Mouse (Mus musculus): ENCODE data around the gene Usp36.
"Not testable (repeated sequence)": the region's sequence is repeated elsewhere in the genome, so short reads cannot be mapped to it uniquely, and the experiment has no call there.

Gene Usp36

DNA sequence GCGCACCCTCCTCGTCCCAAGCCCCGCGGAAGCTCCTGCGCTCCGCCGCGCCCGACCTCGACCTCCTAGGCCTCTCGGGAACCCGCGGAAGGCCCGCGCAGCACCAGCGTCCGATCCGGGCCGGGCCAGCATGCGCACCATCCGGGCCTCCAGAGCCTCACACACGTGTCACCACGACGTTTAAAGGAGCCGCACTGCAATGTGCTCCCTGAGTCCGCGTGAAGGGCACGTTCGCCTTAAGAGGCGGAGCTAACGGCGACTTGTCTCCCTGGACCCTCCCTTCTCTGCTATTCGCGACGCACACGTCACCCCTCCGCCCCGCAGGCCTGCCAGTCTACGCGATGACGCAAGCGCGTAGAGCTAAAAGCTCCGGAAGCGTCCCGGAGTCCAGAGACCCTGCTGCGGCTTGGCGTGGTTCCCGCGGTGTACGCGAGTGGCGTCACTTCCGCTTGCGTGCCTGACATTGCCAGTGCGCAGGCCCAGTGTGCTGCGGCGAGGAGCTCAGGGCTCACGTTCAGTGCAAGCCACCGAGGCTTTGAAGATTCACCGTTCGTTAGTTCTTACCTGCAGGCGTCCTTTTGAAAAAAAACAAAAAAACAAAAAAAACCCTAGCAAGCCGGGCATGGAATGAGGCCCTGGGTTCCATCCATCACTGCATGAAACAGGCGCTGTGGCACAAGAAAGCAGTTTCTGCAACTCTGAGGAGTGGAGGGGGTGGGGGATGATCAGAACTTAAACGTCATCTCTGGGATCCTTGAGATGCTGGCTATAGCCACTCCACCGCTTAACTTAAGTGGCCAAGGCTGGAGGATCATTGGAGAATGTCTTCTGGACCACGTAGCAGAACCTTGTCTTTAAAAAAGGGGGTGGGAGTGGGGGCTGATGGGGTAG, at the start of gene Usp36:
Gene Usp36 (minus strand): TSS at position 246 of the 891 bp plus-strand sequence.
- DNase-seq (ENCODE audit: low spot score in 2 of 2) = peak; percentile 100

DNA sequence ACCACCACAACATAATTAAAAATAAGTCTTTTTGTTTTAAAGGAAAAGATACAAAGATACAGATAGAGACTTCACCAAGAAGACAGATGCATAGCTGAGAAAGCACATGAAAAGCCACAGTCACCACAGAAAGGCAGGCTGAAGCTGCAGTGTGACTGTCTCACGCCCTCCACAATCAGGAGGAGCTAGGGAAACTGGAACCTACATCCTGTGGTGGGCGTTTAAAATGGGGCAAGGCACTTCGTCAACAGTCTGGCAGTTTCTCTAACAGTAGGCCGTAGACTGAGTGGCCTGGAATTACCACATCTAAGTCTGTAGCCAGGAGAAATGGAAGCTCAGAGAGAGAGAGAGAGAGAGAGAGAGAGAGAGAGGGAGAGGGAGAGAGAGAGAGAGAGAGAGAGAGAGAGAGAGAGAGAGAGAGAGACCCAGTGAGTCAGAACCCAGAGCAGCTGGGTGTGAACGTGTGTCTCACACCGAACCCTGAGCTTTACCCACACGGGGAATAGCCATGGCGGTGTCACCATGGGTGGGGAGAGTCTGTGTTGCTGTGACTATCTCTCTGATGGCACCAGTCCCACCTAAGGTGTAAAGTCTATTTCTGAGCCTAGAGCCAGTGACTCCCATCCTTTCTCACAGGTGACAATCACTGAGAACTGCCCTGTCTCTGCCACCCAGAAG, 47.6 kb upstream of the Usp36 start:
- no peak for DNase-seq (ENCODE audit: low spot score in 2 of 2)

DNA sequence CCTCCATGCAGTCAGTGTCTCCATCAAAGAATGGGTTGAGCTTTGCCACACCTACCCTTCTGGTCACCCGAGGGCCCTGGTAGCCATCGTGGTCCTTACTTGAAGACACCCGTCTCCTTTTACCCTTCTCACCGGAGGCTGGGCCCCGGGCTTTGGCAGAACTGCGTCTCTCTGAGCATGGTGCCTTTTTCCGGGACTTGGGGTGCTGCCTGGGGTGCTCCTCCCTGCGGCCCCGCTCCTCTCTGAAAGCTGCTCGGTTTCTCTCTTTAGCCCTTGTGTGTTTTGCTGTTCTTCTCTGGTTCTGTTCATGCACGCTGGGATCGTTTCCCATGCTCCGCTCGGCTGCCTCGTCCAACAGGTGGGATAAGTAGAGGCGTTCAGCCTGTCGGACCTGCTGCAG, 43.4 kb upstream of the Usp36 start:
- DNase-seq (ENCODE audit: low spot score in 2 of 2) = no peak

DNA sequence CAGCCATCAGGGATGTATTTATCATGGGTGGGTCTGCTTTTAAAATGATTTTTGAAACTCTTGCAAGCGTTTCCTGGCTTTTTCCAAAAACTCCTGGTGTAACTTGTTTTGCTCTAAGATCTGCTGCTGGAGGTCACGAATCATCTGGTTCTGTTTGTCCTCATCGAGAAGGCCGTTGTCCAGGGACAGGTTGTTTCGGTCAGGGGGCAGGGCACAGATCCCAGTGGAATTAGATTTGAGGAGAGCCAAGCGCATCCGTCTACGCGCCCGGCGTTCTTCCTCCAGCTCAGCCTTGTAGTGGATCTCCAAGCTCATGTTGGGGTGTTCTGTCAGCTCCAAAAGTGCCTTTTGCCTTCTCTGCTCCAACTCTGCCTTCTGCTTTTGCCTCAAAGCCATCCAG, 42.3 kb upstream of the Usp36 start:
- DNase-seq (ENCODE audit: low spot score in 2 of 2) = no peak

DNA sequence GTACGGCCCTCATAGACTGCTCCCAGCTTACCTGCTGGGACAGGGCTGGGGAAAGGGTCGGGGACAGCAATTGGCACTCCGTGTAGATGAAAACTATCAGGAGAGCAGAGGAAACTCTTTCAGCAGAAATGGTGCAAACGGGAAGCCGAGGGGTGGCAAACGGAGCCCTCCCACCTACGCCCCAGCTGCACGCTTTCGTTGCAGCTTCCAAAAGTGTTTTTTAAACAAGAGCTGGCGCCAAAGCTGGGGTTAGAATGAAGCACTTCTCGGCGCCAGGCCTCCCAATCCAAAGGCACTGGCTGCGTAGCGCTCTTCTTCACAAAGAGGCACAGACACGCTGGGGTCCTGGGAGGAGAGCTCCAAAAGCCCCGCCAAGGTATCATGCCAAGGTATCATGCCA, 40.7 kb upstream of the Usp36 start:
- no peak for DNase-seq (ENCODE audit: low spot score in 2 of 2)

DNA sequence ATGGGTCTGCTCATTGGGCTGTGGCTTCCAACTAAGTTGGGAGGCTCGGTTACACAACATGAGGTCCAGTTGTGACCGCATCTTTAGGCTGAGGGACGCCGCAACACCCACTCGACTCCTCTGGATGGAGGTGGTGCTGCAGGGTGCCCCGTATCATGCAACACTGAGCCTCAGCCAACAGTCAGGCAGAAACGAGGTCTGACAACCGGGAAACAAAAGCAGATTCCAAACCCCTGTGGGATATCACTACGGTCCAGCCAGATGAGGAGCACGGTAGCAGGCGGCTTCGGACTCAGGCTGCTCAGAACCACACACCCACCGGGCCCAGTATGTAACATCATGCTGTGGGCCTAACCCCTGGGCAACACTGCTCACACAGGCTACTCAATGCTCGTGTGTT, 40.3 kb upstream of the Usp36 start:
- DNase-seq (ENCODE audit: low spot score in 2 of 2) = no peak

DNA sequence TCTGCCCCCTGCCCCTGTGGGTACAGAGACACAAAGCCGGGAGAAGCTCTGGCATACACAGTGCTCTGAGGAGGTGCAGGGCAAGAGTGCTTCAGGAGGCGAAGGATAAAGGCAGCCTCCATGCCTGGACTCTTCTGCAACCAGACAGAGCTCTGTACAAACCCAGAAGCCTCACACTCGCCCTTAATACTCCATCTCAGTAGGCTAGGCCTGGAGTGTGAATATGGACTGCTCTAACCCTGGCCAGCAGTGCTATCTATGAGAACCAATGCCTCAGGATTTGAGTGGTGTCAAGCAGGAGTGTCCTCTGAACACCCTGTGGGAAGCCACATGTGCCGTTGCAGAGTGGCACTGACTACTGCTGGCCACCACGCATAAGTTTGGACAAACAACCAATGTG, 38.9 kb upstream of the Usp36 start:
- no peak for DNase-seq (ENCODE audit: low spot score in 2 of 2)

DNA sequence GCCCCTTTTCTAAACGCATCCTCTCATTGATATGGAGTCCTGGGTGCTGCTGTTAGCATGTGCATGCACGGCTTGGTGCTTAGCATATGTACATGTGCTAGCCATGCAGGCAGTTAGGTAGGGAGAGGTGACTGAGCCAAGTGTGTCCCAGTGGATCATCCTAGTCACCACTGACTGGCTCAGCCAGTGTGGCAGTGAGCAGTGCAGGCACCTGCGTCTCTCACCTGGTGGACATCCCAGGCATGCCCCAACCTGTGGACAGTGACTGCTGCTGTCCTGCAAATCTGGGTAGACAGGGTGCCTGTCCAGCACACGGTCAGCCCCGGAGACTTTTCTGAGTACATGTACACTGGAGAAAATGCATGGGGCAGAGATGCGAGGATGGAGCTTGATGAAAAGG, 38.5 kb upstream of the Usp36 start:
- DNase-seq (ENCODE audit: low spot score in 2 of 2) = no peak

DNA sequence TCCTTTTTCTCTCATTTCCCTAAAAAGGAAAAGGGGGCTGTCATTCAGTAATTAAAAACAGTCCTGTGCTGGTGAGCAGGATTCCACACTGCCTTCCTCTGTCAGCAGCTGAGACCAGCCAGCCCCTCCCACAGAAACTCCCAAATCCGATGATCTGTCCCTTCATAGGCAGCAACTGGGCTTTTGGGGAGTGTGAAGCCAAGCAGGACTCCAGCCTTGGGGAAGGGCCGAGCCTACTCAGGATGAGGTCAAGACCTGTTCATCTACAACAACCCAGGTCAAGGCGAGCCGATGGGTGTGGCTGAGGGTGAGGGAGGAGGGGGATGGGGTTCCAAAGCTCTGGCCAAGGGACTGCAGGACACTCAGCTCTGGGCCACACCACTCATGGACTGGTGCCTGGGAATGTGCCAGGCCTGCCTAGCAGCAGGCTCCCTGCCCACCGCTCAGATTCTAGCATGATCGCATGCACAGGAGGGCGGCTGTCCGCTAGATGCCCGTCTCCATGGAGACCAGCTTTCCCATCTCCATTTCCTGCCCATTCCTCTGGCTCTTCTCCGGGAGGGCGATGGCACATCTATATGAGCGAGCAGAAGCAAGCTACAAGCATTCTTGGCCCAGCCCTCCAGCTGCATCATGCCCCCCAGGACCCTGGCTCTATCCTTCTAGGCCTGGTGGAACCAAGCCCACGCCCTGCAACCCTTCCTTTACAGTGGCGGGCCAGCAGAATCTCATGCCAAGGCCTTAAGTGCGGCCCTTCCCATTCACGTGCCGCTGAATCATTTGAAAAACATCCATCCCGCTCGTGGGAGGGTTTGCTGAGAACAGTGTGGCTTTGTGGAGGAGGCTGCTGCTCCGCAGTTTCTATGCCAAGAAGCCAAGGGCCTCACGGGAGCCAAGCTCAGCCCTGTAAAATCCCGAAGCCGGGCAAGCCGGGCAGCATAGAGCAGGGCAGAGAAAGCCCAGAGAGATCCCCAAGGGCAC, 37.2 kb upstream of the Usp36 start:
- peak; percentile 80 to 82 for DNase-seq (ENCODE audit: low spot score in 2 of 2)

DNA sequence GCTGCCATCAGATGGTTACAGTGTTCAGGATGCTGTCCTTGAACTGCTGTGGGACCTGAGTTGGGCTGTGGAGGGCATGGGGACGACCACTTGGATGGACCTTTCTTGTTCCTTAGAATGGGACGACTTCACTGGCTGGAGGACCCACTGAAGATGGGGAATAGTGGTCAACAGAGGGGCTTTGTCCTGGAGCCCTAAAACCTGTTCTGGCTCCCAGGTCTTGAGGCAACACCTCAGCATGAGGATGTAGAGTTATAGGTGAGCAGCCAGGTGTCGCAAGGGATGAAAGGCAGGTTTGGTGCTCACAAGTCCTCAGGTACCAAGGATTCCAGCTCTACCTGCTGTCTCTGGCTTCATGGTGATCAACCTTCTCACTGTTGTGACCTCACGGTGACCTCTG, 36.4 kb upstream of the Usp36 start:
- DNase-seq (ENCODE audit: low spot score in 2 of 2) = no peak

DNA sequence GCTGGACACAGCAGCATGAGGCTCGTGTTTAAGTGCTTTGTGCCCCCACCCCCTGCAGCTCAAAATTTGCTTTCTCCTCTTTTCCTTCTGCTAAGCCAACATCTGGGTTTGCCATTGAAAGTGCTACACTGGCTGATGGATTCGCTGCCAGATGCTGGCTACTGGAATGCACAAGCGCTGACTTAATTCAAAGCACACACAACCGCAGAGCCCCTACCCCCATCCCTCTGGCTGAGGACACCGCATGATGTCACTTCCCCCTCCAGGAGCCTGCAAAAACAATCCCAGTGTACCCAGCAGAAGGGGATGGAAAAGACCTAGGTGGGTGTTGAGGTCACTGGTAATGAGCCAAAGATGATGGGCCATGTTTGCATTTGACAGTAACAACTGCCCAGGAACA, 34.5 kb upstream of the Usp36 start:
- no peak for DNase-seq (ENCODE audit: low spot score in 2 of 2)

DNA sequence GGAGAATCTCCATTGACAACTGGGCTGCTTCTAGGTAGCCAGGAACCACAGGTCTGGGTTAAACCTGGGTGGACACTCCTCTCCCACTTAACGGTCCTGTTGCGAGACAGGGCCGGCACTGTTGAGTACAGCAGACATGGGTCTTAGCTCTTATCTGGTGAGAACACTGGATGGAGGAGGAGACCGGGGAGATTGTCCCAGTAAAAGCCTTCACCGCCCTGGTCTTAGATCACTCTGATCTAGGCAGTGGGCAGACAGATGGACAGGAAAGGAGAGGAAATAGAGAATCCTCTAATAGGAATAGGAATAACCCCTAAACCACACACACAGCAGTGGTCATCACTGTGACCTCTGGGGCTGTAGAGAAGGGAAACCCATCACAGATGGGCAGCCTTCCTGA, 33.9 kb upstream of the Usp36 start:
- no peak for DNase-seq (ENCODE audit: low spot score in 2 of 2)

DNA sequence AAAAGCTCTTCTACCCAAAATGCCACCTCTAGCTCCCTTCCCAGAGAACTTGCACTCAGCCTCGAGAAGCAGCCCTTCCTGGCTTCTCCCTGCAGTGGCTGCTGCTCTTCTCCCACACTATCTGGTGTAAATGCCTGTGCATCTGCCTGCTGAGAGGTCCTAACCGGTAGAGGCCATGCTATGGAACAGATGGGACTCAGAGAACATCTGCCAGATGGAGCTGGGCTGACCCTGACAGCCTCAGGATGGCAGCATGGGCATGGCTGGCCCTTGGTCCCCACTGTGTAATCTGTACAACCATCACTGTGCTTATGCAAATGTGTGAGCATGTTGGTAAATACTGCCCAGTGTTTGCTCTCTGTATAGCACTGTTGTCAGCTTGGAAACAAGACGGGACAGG, 32.6 kb upstream of the Usp36 start:
- no peak for DNase-seq (ENCODE audit: low spot score in 2 of 2)

DNA sequence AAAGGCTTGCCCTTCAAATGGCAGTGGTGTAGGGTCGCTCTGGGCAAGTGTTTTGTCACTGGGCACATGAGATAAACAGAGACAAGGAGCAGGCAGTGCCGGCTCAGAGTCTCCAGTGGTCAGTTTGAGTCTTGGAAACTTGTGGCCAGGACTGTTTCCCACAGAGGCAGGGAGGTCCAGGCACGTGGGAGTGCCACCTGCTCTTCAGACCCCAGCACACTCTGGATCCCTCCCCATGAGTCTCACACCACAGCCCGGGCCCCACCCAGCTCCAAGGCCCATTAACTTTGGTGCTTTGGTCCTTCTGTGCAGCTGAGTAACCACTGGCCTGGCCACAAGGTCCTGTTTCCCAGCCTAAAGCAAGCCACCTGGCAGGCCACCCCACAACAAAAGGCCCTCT, 31.9 kb upstream of the Usp36 start:
- DNase-seq (ENCODE audit: low spot score in 2 of 2) = no peak

DNA sequence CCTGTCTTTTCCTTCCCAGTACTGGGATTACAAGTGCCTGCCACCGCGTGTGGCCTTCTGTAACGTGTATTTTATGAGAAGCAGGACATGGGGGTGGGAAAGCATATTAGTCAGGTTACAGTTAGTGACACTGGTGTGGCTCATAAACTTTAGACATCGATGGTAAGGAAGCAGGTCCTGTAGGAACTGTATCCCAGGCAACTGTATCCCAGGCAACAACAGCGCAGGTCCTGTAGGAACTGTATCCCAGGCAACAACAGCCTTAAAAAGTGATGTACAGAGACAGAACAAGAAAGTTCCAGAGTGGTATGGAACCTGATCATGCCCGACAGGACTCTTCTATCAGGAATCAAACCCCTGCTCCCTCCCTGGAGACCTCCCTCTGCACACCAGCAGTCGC, 31.5 kb upstream of the Usp36 start:
- DNase-seq (ENCODE audit: low spot score in 2 of 2) = no peak

DNA sequence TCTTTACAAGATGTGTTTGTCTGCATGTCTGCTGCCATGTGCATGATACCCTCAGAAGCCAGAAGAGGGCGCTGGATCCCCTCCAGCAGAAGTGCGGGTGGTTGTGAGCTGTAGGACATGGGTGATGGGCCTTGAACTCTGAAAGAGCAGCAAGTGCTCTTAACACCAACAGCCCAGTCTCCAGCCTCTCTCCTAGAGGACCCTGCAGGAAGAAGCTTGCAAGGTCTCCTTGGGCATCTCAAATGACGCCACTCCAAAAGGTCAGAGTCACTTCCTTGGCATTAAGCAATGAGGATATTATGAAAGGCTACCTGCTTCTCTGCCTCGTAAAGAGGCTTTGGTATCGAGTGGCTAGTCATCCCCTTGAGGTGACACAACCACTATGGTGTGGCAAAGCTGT, 28.6 kb upstream of the Usp36 start:
- DNase-seq (ENCODE audit: low spot score in 2 of 2) = no peak

DNA sequence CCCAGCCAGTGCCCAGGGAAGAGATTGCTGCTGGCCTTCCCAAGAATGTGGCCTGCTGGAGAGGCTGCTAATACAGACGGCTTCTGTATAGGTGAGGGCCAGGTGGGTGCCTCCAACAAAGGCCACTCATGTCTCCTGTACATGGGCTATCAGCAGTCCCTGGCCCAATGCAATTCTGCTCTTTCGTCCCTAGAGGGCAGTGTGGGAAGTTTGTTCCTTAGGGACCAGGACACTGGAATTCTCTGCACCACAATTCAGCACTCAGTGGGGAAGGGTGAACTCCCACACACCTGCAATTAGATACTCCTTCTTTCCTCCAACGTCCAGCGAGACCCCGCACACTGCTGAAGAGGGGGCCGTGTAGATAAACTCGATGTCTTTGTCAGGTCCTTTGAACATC, 27.1 kb upstream of the Usp36 start:
- no peak for DNase-seq (ENCODE audit: low spot score in 2 of 2)

DNA sequence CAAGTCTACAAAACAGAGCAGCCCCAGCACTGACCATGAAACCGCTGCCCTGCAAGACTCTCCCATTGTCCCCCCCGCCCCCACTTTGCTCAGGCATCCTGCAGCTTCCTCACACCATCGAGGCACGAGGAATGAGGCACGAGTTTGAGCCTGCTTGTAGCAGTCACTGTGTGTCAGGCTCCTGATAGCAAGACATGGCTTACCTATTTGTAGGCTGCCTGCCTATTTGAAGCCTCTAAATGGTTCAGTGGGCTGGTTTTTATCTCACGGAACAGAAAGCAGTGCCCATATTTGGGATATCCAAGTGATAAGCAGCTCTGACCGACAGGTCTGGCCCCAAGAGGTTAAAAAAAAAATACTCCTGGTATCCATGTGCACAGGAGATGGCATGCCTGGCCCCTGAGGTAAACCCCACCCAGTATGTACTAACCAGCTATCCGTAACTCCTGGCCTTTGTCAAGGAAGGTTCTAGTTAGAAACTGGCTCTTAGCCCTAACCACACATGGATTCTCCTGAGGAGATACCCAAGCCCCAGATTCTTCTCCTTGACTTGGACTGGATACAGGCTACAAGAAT, 26.3 kb upstream of the Usp36 start:
- no peak for DNase-seq (ENCODE audit: low spot score in 2 of 2)

DNA sequence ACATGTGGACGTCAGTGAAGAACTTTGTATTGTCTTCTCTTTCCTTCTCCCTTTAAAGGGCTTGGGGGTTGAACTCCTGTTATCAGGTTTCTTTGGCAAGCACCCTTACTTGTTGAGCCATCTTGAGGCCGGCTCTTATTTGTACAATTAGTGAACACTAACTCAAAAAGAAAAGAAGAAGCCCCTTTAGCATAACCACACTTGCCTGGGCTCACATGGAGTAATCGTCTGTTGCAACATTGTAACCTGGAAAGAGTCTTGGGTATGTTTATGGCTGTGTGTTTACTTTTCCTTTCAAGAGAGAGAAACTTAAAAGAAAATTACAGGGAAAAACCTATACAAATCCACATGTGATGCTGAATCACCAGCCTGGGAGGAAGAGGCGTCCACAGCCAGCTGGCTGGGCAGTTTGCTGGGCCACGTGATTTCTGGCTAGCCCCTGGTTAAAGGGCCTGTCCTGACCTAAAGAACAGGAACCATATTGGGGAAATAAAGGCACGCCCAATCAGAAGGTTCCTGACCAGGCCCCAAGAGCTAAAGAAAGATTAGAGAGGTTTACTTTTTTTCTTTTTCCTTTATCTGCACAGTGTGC, 22.2 kb upstream of the Usp36 start:
- DNase-seq (ENCODE audit: low spot score in 2 of 2) = no peak

DNA sequence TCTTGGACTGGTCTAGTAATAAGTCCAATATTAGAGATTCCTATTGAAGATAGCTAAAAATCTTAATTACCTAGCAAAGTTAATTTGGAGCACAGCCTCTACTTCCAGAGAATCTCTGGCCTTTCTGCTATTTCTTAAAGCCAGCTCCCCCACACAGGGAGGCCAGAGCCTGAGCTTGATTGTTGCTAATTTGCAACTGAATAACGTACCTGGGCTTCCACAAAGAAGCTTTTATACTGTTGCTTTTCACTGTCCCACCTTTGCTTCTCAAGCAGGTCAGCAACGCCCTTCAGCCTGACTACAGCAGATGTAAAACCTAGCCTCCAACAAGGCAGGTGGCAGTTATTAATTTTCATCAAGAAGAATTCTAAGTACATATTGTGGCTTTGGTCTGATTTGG, 17.9 kb upstream of the Usp36 start:
- not testable (repeated sequence) for DNase-seq (ENCODE audit: low spot score in 2 of 2)

DNA sequence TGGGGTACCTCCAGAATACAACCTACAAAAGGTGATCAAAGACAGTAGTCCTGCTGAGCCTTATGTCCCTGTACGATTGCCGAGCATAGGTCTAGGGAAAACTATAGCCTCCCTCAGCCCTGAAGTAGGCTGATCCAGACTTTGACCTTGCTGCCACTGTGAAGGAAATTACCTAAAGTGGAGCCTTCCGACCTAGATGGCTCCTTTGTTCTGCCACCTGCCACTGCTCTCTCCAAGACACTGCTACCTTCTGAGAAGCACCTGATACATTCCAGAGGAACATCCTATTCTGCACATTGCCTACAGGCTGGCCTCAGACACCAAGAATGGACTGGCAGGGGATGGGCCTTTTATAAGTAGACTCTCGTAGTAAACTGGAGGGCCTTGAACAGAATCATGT, 13.9 kb upstream of the Usp36 start:
- DNase-seq (ENCODE audit: low spot score in 2 of 2) = not testable (repeated sequence)

All from frontal cortex, postnatal 10 days (tissue).